Mouse (Mus musculus) kidney, embryonic 16.5 days (tissue): ENCODE measurements around the gene Slc30a3. TPM values are rescaled to one million over a fixed set of nuclear protein-coding genes. Genes with fewer than 3 reads are reported as not detected.

ENCODE experiments used
- ATAC-seq: fragments of 200-750 bp; cut with Nextera tagmentation; 2 replicates; pipeline ENCODE4 v1.8.0; 2017; ENCODE audit warnings: moderate TSS enrichment; ENCODE audit not compliant: low FRiP score, low TSS enrichment
- H3K27ac ChIP-seq: fragments of 300-500 bp; sonication (generic); 2 replicates; pipeline ENCODE4 v1.5.1; 2014; ENCODE audit warnings: low read length
- H3K27me3 ChIP-seq: fragments of 300-500 bp; sonication (generic); 2 replicates; pipeline ENCODE4 v1.6.1; 2014; ENCODE audit warnings: low read length, control low read depth, mixed read lengths; ENCODE audit not compliant: insufficient read depth
- H3K36me3 ChIP-seq: fragments of 300-500 bp; sonication (generic); 2 replicates; pipeline ENCODE4 v1.6.1; 2014; ENCODE audit warnings: low read length, control low read depth, mixed read lengths; ENCODE audit not compliant: insufficient read depth
- H3K4me1 ChIP-seq: fragments of 300-500 bp; sonication (generic); 2 replicates; pipeline ENCODE4 v1.6.1; 2014; ENCODE audit warnings: low read length, control low read depth, mixed read lengths; ENCODE audit not compliant: insufficient read depth
- H3K4me2 ChIP-seq: fragments of 300-500 bp; sonication (generic); replicated peaks from 2 replicates; pipeline ENCODE4 v1.6.1; 2014; ENCODE audit warnings: low read depth, low read length
- H3K4me3 ChIP-seq: fragments of 300-500 bp; sonication (generic); 2 replicates; pipeline ENCODE4 v1.5.1; 2014; ENCODE audit warnings: mild to moderate bottlenecking, low read length
- H3K9ac ChIP-seq: fragments of 300-500 bp; sonication (generic); replicated peaks from 2 replicates; pipeline ENCODE4 v1.6.1; 2014; ENCODE audit warnings: low read length
- H3K9me3 ChIP-seq: fragments of 300-500 bp; sonication (generic); 2 replicates; pipeline ENCODE4 v1.6.1; 2016; ENCODE audit warnings: low read length, control low read depth
- WGBS: fragments of 180-500 bp; shearing (Covaris S2); extraction: QIAGEN DNeasy Blood & Tissue Kit; methylation state at CpG from one replicate; pipeline ENCODE4 v1.1.7; 2014; 5-methylcytosine and 5-hydroxymethylcytosine counted together
- polyA plus RNA-seq: library from polyadenylated mRNA; unstranded; fragments of >200 nt; fragmentation: Nextera tagmentation; extraction: Ambion mirVana; gene quantifications from 2 replicates; pipeline ENCODE4 v1.2.1, GENCODE M21; 2015

Slc30a3 gene
- 3.4 and 4.5 TPM in 2 replicates for polyA plus RNA-seq

- Histone ChIP-seq H3K9ac (no peak within 1 kb of the TSS), H3K27me3 (no peaks in the 10 kb centered on the region), H3K9me3 (no peaks in the 10 kb centered on the region), H3K36me3 (no peaks in the 10 kb centered on the region), H3K4me2 (no peak within 1 kb of the TSS), H3K27ac (no peak within 1 kb of the TSS), H3K4me3 (no peak within 1 kb of the TSS), H3K4me1 (no peaks in the 10 kb centered on the region)
- 90% methylated on average over 18 of the region's 18 CpGs for WGBS
- no peak for ATAC-seq
Observed at GRCm38 (mm10) chr5:31108000-31108490, at the start of gene Slc30a3. Gene Slc30a3 (minus strand): TSS chr5:31108237.

- Histone ChIP-seq H3K27me3 (no peaks in the 10 kb centered on the region), H3K4me2 (peak within 1 kb of the TSS; percentile 93), H3K4me1 (peaks cover 13% of the 10 kb centered on the region), H3K27ac (peak within 1 kb of the TSS; percentile 61), H3K4me3 (peak within 1 kb of the TSS; percentile 68), H3K36me3 (peaks cover 24% of the 10 kb centered on the region), H3K9me3 (no peaks in the 10 kb centered on the region), H3K9ac (peak within 1 kb of the TSS; percentile 75)
- under 1% methylated on average over 19 of the region's 19 CpGs for WGBS
- peak; percentile 96 for ATAC-seq
Observed at GRCm38 (mm10) chr5:31154152-31154553, 46.1 kb upstream of the Slc30a3 start, which contains the start of gene Mpv17. Gene Mpv17 (minus strand): TSS chr5:31154251.

- no peaks in the 10 kb centered on the region for H3K9me3 ChIP-seq
- peak; percentile 25; the same call in 1 of the 2 replicates for ATAC-seq
- 17% methylated on average over 6 of the region's 6 CpGs for WGBS
- peak overlapping the region; percentile 68 for H3K4me3 ChIP-seq
- H3K27me3 ChIP-seq: no peaks in the 10 kb centered on the region
- peak overlapping the region; percentile 75 for H3K9ac ChIP-seq
- H3K36me3 ChIP-seq: peaks cover 18% of the 10 kb centered on the region
- peak overlapping the region; percentile 11; the same call in 1 of the 2 replicates for H3K27ac ChIP-seq
- H3K4me1 ChIP-seq: peaks cover 13% of the 10 kb centered on the region
- H3K4me2 ChIP-seq: peak overlapping the region; percentile 93
Observed at GRCm38 (mm10) chr5:31153516-31154151, 45.6 kb upstream of the Slc30a3 start.

GRCm38 (mm10) chr5:31151746-31152145 lies 43.7 kb upstream of the Slc30a3 start:
- Histone ChIP-seq H3K9me3 (no peaks in the 10 kb centered on the region), H3K4me1 (peaks cover 13% of the 10 kb centered on the region), H3K27me3 (no peaks in the 10 kb centered on the region), H3K9ac (no peak overlapping the region), H3K4me2 (no peak overlapping the region), H3K4me3 (no peak overlapping the region), H3K27ac (no peak overlapping the region), H3K36me3 (peaks cover under 1% of the 10 kb centered on the region)
- no peak for ATAC-seq
- 93% methylated on average over 3 of the region's 3 CpGs for WGBS

- 93% methylated on average over 4 of the region's 4 CpGs for WGBS
- peaks cover 5% of the 10 kb centered on the region for H3K36me3 ChIP-seq
- H3K4me3 ChIP-seq: no peak overlapping the region
- H3K27ac ChIP-seq: no peak overlapping the region
- H3K9ac ChIP-seq: no peak overlapping the region
- H3K4me2 ChIP-seq: no peak overlapping the region
- H3K4me1 ChIP-seq: peaks cover 11% of the 10 kb centered on the region
- H3K27me3 ChIP-seq: no peaks in the 10 kb centered on the region
- no peaks in the 10 kb centered on the region for H3K9me3 ChIP-seq
- no peak for ATAC-seq
Observed at GRCm38 (mm10) chr5:31149781-31150180, 41.7 kb upstream of the Slc30a3 start.

- no peak for ATAC-seq
- no peak overlapping the region for H3K27ac ChIP-seq
- peaks cover 12% of the 10 kb centered on the region for H3K36me3 ChIP-seq
- H3K27me3 ChIP-seq: peaks cover 56% of the 10 kb centered on the region
- no peaks in the 10 kb centered on the region for H3K9me3 ChIP-seq
- H3K9ac ChIP-seq: no peak overlapping the region
- no peak overlapping the region for H3K4me3 ChIP-seq
- H3K4me1 ChIP-seq: peaks cover 15% of the 10 kb centered on the region
- peak overlapping the region; percentile 52; the same call in 1 of the 2 replicates for H3K4me2 ChIP-seq
- 5% methylated on average over 9 of the region's 9 CpGs for WGBS
Observed at GRCm38 (mm10) chr5:31138968-31139425, 31.0 kb upstream of the Slc30a3 start.

- H3K27ac ChIP-seq: no peak within 1 kb of the TSS
- H3K4me3 ChIP-seq: peak within 1 kb of the TSS; percentile 32
- WGBS: under 1% methylated on average over 52 of the region's 52 CpGs
- H3K27me3 ChIP-seq: peaks cover 58% of the 10 kb centered on the region
- no peaks in the 10 kb centered on the region for H3K9me3 ChIP-seq
- peak within 1 kb of the TSS; percentile 52 for H3K4me2 ChIP-seq
- 0 out of 2 replicates have a peak within 1 kb of the TSS, but pooled peaks have one; percentile 4 for H3K9ac ChIP-seq
- H3K36me3 ChIP-seq: peaks cover 11% of the 10 kb centered on the region
- ATAC-seq: peak; percentile 27
- peaks cover 15% of the 10 kb centered on the region for H3K4me1 ChIP-seq
Observed at GRCm38 (mm10) chr5:31138241-31138967, 30.4 kb upstream of the Slc30a3 start, which contains the start of gene Ucn. Gene Ucn (minus strand): TSS chr5:31138829.

- Histone ChIP-seq H3K27ac (no peak overlapping the region), H3K4me3 (peak overlapping the region; percentile 32), H3K9me3 (no peaks in the 10 kb centered on the region), H3K4me2 (peak overlapping the region; percentile 52), H3K4me1 (peaks cover 15% of the 10 kb centered on the region), H3K9ac (no peak overlapping the region), H3K27me3 (peaks cover 61% of the 10 kb centered on the region), H3K36me3 (peaks cover 8% of the 10 kb centered on the region; the same call in 1 of the 2 replicates)
- no peak for ATAC-seq
- 1% methylated on average over 13 of the region's 13 CpGs for WGBS
Observed at GRCm38 (mm10) chr5:31137658-31138057, 29.6 kb upstream of the Slc30a3 start.

GRCm38 (mm10) chr5:31136730-31137424 lies 28.8 kb upstream of the Slc30a3 start:
- Histone ChIP-seq H3K4me3 (peak overlapping the region; percentile 32; the same call in 1 of the 2 replicates), H3K27me3 (peaks cover 61% of the 10 kb centered on the region), H3K9ac (no peak overlapping the region), H3K36me3 (peaks cover 7% of the 10 kb centered on the region; the same call in 1 of the 2 replicates), H3K27ac (no peak overlapping the region), H3K9me3 (no peaks in the 10 kb centered on the region), H3K4me2 (no peak overlapping the region), H3K4me1 (peaks cover 15% of the 10 kb centered on the region)
- WGBS: under 1% methylated on average over 33 of the region's 33 CpGs
- ATAC-seq: no peak
